In the genomic region with DNA sequence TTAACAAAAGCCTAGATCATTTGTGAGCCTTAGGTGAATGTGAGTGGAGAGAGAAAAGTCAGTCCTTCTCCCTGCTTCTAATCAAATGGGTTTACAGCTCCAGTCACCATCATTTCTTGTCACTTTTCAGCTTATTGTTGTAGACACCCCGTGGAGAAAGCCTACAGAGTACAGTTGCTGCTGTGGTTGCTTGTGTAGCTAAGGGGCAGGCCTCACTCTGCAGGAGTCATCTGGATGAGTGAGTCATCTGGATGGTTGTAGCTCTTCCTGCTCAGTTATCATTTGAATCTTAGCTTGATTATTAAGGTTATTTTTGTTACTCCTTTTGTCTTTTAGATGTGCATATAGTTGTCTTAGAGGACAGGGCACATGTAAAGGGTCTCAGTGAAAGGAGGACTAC, we compare ENCODE assay signal across 18 mouse cellular contexts.
DNase-seq lines count a peak whose midpoint lies in the region; ATAC-seq and TF ChIP-seq lines count a peak whose summit lies in the region.
"Had no signal": no experiment of that assay in that cellular context is flagged by ENCODE, and none has a peak within 500 bp of the region (broad histone marks: within the 10 kb centered on the region; RNA-seq: fewer than 3 reads in every experiment).

No protein-coding gene starts in this region.

- no peak for ATAC-seq in heart, embryonic 13.5 days (ENCODE audit: extremely low read depth, insufficient number of reproducible peaks, low FRiP score, low TSS enrichment)
- peak; percentile 31; the same call in 1 of the 2 replicates for ATAC-seq in erythroblast, adult 5-6 weeks (replicated peaks; ENCODE audit: low FRiP score, poor library complexity, severe bottlenecking)
- no peak for ATAC-seq in liver, postnatal 0 days
- ATAC-seq in forebrain, embryonic 15.5 days (replicated peaks): no peak
- ATAC-seq in hindbrain, embryonic 13.5 days (ENCODE audit: low FRiP score): no peak
- ATAC-seq: activated CD4-positive, CD25-positive, alpha-beta regulatory T cell, adult 4 months; forebrain, postnatal 0 days had no signal

- 60% methylated on average over 1 of the region's 1 CpGs for WGBS in heart, embryonic 13.5 days
- WGBS in liver, postnatal 0 days (ENCODE audit: insufficient replicate concordance): 41% methylated on average over 1 of the region's 1 CpGs
- 77% methylated on average over 1 of the region's 1 CpGs for WGBS in forebrain, embryonic 15.5 days
- 54% methylated on average over 1 of the region's 1 CpGs for WGBS in hindbrain, embryonic 13.5 days

- H3K9me3 ChIP-seq in heart, embryonic 13.5 days: no peaks in the 10 kb centered on the region
- no peaks in the 10 kb centered on the region for H3K9me3 ChIP-seq in liver, postnatal 0 days (ENCODE audit: low read length)
- no peaks in the 10 kb centered on the region for H3K9me3 ChIP-seq in forebrain, embryonic 15.5 days
- H3K9me3 ChIP-seq in hindbrain, embryonic 13.5 days: no peaks in the 10 kb centered on the region
- H3K9me3 ChIP-seq: hindbrain, embryonic 12.5 days; limb, embryonic 12.5 days; megakaryocyte, embryonic 14.5 days; stomach, embryonic 15.5 days had no signal

- no peak for TF ChIP-seq CTCF in liver, postnatal 0 days (IDR thresholded peaks at IDR 0.05; ENCODE audit: low read depth)

- H3K27me3 ChIP-seq in heart, embryonic 13.5 days (replicated peaks): no peaks in the 10 kb centered on the region
- no peaks in the 10 kb centered on the region for H3K27me3 ChIP-seq in liver, postnatal 0 days (ENCODE audit: insufficient read depth, low read length)
- no peaks in the 10 kb centered on the region for H3K27me3 ChIP-seq in forebrain, embryonic 15.5 days
- no peaks in the 10 kb centered on the region for H3K27me3 ChIP-seq in hindbrain, embryonic 13.5 days
- H3K27me3 ChIP-seq: hindbrain, embryonic 12.5 days; limb, embryonic 12.5 days; megakaryocyte, embryonic 14.5 days; stomach, embryonic 15.5 days had no signal

- DNase-seq in heart, postnatal 10 days: no peak
- peak; percentile 52 for DNase-seq in NIH3T3 (ENCODE audit: low read depth)
- DNase-seq in liver, postnatal 0 days: no peak
- DNase-seq in kidney, postnatal 25 days: no peak
- DNase-seq: cerebellum, postnatal 25 days; forebrain, postnatal 0 days; gastrocnemius, adult 2 months; heart, adult 18-20 months; thymus, adult 2 months had no signal

- H3K27ac ChIP-seq in heart, embryonic 13.5 days (replicated peaks): no peak overlapping the region
- H3K27ac ChIP-seq in liver, postnatal 0 days (ENCODE audit: low read depth): peak overlapping the region; percentile 45; the same call in 1 of the 2 replicates
- no peak overlapping the region for H3K27ac ChIP-seq in forebrain, embryonic 15.5 days (replicated peaks)
- H3K27ac ChIP-seq in hindbrain, embryonic 13.5 days: no peak overlapping the region
- H3K27ac ChIP-seq: gastrocnemius, adult 2 months; hindbrain, embryonic 12.5 days; limb, embryonic 12.5 days; stomach, embryonic 15.5 days had no signal

- H3K4me3 ChIP-seq in heart, embryonic 13.5 days: no peak overlapping the region
- no peak overlapping the region for H3K4me3 ChIP-seq in liver, postnatal 0 days (ENCODE audit: low read depth, low read length)
- no peak overlapping the region for H3K4me3 ChIP-seq in forebrain, embryonic 15.5 days
- no peak overlapping the region for H3K4me3 ChIP-seq in hindbrain, embryonic 13.5 days
- H3K4me3 ChIP-seq: gastrocnemius, adult 2 months; hindbrain, embryonic 12.5 days; limb, embryonic 12.5 days; megakaryocyte, embryonic 14.5 days; stomach, embryonic 15.5 days had no signal

- peaks cover 17% of the 10 kb centered on the region for H3K36me3 ChIP-seq in heart, embryonic 13.5 days
- H3K36me3 ChIP-seq in liver, postnatal 0 days (replicated peaks; ENCODE audit: insufficient read depth, low read length): peaks cover 14% of the 10 kb centered on the region
- H3K36me3 ChIP-seq in forebrain, embryonic 15.5 days: 0 out of 2 replicates have a peak, but pooled peaks cover 2% of the 10 kb centered on the region
- no peaks in the 10 kb centered on the region for H3K36me3 ChIP-seq in hindbrain, embryonic 13.5 days
- H3K36me3 ChIP-seq: hindbrain, embryonic 12.5 days had no signal

- TF ChIP-seq EP300 in liver, postnatal 0 days (IDR thresholded peaks at IDR 0.05; ENCODE audit: low read depth): no peak

- H3K4me2 ChIP-seq in heart, embryonic 13.5 days: no peak overlapping the region
- H3K4me2 ChIP-seq in liver, postnatal 0 days (ENCODE audit: low read depth, low read length): no peak overlapping the region
- H3K4me2 ChIP-seq in forebrain, embryonic 15.5 days (replicated peaks): no peak overlapping the region
- no peak overlapping the region for H3K4me2 ChIP-seq in hindbrain, embryonic 13.5 days
- H3K4me2 ChIP-seq: hindbrain, embryonic 12.5 days; limb, embryonic 12.5 days; stomach, embryonic 15.5 days had no signal

- H3K4me1 ChIP-seq in heart, embryonic 13.5 days: peaks cover 38% of the 10 kb centered on the region
- H3K4me1 ChIP-seq in liver, postnatal 0 days (ENCODE audit: insufficient read depth): peaks cover 29% of the 10 kb centered on the region
- 0 out of 2 replicates have a peak, but pooled peaks cover 3% of the 10 kb centered on the region for H3K4me1 ChIP-seq in forebrain, embryonic 15.5 days
- peaks cover 11% of the 10 kb centered on the region; the same call in 1 of the 2 replicates for H3K4me1 ChIP-seq in hindbrain, embryonic 13.5 days (replicated peaks)
- H3K4me1 ChIP-seq: hindbrain, embryonic 12.5 days; stomach, embryonic 15.5 days had no signal

- intact Hi-C loops in heart, postnatal 10 days (cut with DNase I): no loop called here

- 0 out of 2 replicates have a peak overlapping the region, but pooled peaks have one; percentile 33 for H3K9ac ChIP-seq in heart, embryonic 13.5 days
- H3K9ac ChIP-seq in liver, postnatal 0 days (replicated peaks): no peak overlapping the region
- H3K9ac ChIP-seq in forebrain, embryonic 15.5 days (replicated peaks): no peak overlapping the region
- no peak overlapping the region for H3K9ac ChIP-seq in hindbrain, embryonic 13.5 days
- H3K9ac ChIP-seq: forebrain, postnatal 0 days; hindbrain, embryonic 12.5 days; limb, embryonic 12.5 days; stomach, embryonic 15.5 days had no signal
